ENCODE assay signal across 8 mouse cellular contexts in the genomic region with DNA sequence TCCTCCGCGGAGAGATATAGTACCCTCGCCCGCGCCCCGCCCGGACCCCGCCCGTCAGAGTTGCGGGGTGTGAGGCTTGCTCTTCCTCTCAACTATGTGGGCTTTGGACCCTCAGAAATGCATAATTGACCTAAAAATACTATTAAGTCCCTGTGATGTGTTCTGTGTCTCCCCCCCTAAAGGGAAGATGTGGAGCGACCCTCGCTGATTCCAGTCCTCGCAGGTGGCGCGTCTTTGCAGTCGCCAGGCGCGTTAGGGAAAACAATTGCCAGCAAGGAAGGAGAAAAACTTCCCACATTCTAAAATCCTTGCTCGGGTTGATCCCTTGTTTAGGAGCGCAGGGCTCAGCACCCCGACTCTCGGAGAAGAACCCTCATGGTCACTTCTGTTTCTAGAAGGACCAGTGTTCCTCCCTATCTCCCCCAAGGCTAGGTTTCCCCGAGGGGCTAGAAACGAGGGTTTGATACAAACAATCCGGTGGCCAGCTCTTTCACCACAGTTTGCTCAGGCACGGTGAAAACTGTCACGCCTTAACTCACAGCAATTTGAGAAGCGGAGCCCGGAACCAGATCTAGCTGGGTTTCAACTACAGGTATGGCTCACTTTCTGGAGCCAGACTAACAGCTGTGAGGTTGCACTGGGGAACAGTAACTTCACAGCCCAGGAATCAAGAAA. TPM values are rescaled to one million over a fixed set of nuclear protein-coding genes. Genes with fewer than 3 reads are reported as not detected.
DNase-seq lines count a peak whose midpoint lies in the region; ATAC-seq lines count a peak whose summit lies in the region.

No protein-coding gene starts in this region.

- peak overlapping the region; percentile 86 for H3K27ac ChIP-seq in forebrain, embryonic 16.5 days (ENCODE audit: low read length)
- H3K27ac ChIP-seq in kidney, embryonic 14.5 days (ENCODE audit: low read depth, low read length), result peak overlapping the region; percentile 100

- no peaks in the 10 kb centered on the region for H3K36me3 ChIP-seq in forebrain, embryonic 16.5 days (ENCODE audit: control insufficient read depth, insufficient read depth)
- no peaks in the 10 kb centered on the region for H3K36me3 ChIP-seq in kidney, embryonic 14.5 days (ENCODE audit: control insufficient read depth, insufficient read depth, low read length)

- no peaks in the 10 kb centered on the region for H3K27me3 ChIP-seq in forebrain, embryonic 16.5 days (replicated peaks; ENCODE audit: control insufficient read depth, insufficient read depth, low read length)
- no peaks in the 10 kb centered on the region for H3K27me3 ChIP-seq in kidney, embryonic 14.5 days (ENCODE audit: control insufficient read depth, insufficient read depth, low read length)

- 1% methylated on average over 29 of the region's 29 CpGs for WGBS in forebrain, embryonic 16.5 days
- WGBS in kidney, embryonic 14.5 days, result under 1% methylated on average over 29 of the region's 29 CpGs

- H3K9me3 ChIP-seq in forebrain, embryonic 16.5 days (ENCODE audit: control insufficient read depth, low read length), result no peaks in the 10 kb centered on the region
- H3K9me3 ChIP-seq in kidney, embryonic 14.5 days (ENCODE audit: control insufficient read depth, low read length), result no peaks in the 10 kb centered on the region

- H3K4me2 ChIP-seq in forebrain, embryonic 16.5 days (ENCODE audit: low read length), result peak overlapping the region; percentile 80
- H3K4me2 ChIP-seq in kidney, embryonic 14.5 days (replicated peaks; ENCODE audit: low read depth, low read length), result peak overlapping the region; percentile 89

- H3K4me3 ChIP-seq in forebrain, embryonic 16.5 days (replicated peaks; ENCODE audit: low read length), result peak overlapping the region; percentile 67
- peak overlapping the region; percentile 74 for H3K4me3 ChIP-seq in kidney, embryonic 14.5 days (ENCODE audit: low read length)

- H3K9ac ChIP-seq in forebrain, embryonic 16.5 days (replicated peaks; ENCODE audit: low read depth, low read length), result peak overlapping the region; percentile 61
- H3K9ac ChIP-seq in kidney, embryonic 14.5 days (ENCODE audit: low read depth, low read length), result peak overlapping the region; percentile 71

- no peak for ATAC-seq in forebrain, embryonic 16.5 days
- ATAC-seq in kidney, embryonic 14.5 days (ENCODE audit: low FRiP score, low TSS enrichment), result peak; percentile 3; the same call in 1 of the 2 replicates
- ATAC-seq in megakaryocyte-erythroid progenitor cell, adult 5-6 weeks (replicated peaks; ENCODE audit: low FRiP score, low TSS enrichment, poor library complexity, severe bottlenecking), result no peak

- DNase-seq in heart, adult 8-10 months (ENCODE audit: low spot score), result peak; percentile 48
- no peak for DNase-seq in heart, adult 11 months
- DNase-seq in T-cell, adult 2 months (ENCODE audit: low spot score), result peak; percentile 31
- DNase-seq in lung, postnatal 10 days, result peak; percentile 32
- peak; percentile 54 for DNase-seq in thymus, postnatal 25 days

- H3K4me1 ChIP-seq in forebrain, embryonic 16.5 days (replicated peaks; ENCODE audit: control insufficient read depth, insufficient read depth, low read length), result peaks cover 13% of the 10 kb centered on the region
- H3K4me1 ChIP-seq in kidney, embryonic 14.5 days (ENCODE audit: control insufficient read depth, insufficient read depth, low read length), result peaks cover 7% of the 10 kb centered on the region; the same call in 1 of the 2 replicates

RNA-seq across cellular contexts. Expression of a gene that starts 11.3 kb away (rescaled TPM):
- 100 to 1,000 TPM; 183 to 222 (median 211) TPM for total RNA-seq in heart, adult 8-10 months (2022)
- 2,124 and 2,140 TPM in 2 replicates for polyA plus RNA-seq in forebrain, embryonic 16.5 days (2015; fragmentation: Nextera tagmentation; extraction: Ambion mirVana)
- 1,237 and 1,509 TPM in 2 replicates for polyA plus RNA-seq in kidney, embryonic 14.5 days (2014; fragmentation: Nextera tagmentation; extraction: Ambion mirVana)
- 102 and 137 TPM in 2 replicates for total RNA-seq in megakaryocyte-erythroid progenitor cell, adult 5-6 weeks (2014; fragmentation: Nextera tagmentation)
- 509 and 519 TPM in 2 replicates for total RNA-seq in megakaryocyte-erythroid progenitor cell, adult 5-6 weeks (2017)

RNA-seq across cellular contexts. Expression of a gene that starts 28.4 kb away (rescaled TPM):
- total RNA-seq in heart, adult 8-10 months (2022), result 10 to 100 TPM in 2 of 4 experiments, 1 to 10 TPM in 2; 8.1 to 14.2 (median 10.9) TPM
- polyA plus RNA-seq in forebrain, embryonic 16.5 days (2015; fragmentation: Nextera tagmentation; extraction: Ambion mirVana), result 15.7 and 16.8 TPM in 2 replicates
- polyA plus RNA-seq in kidney, embryonic 14.5 days (2014; fragmentation: Nextera tagmentation; extraction: Ambion mirVana), result 11.7 and 20.1 TPM in 2 replicates
- total RNA-seq in megakaryocyte-erythroid progenitor cell, adult 5-6 weeks (2014; fragmentation: Nextera tagmentation), result 10.4 and 14.9 TPM in 2 replicates
- total RNA-seq in megakaryocyte-erythroid progenitor cell, adult 5-6 weeks (2017), result 34.5 and 36.1 TPM in 2 replicates
